Mouse (Mus musculus): Measurements from ENCODE around the gene Sept14. TPM values are rescaled to one million over a fixed set of nuclear protein-coding genes. Genes with fewer than 3 reads are reported as not detected.

Gene Sept14
- polyA plus RNA-seq, 1 experiment from 2014 or later = not detected

DNA sequence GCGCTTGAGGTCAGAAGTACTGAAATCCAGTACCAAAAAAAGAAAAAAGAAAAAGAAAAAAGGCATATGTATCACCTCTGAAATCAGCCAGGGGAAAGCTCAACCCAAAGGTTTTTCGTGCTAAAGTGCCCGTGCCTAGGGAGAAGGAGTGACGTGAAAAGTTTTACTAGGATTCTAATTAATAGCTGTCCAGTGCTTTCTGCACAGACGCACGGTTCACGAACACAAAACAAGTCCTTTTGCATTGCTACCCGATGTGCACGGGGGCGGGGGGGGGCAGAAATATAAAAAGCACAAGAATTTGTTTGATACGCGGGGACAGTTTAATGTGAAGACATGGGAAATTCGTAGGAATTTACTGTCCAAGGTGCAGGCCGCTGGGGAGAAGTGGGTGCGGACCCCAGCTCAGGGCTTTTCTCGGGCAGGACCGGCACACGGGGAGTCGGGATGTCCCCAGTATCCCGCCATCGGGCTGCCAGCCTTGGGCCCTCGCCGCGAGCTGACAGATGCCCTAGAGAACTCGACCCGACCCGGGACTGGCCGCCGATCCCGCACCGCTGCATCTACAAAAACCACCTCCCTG lies 38.8 kb downstream of the Sept14 start:
- H3K4me2 ChIP-seq = peak overlapping the region; percentile 75
- H3K4me3 ChIP-seq (replicated peaks) = peak overlapping the region; percentile 83
- H3K4me1 ChIP-seq (replicated peaks) = peaks cover 11% of the 10 kb centered on the region; the same call in 1 of the 2 replicates
- peak overlapping the region; percentile 80 for H3K27ac ChIP-seq
- under 1% methylated on average over 31 of the region's 31 CpGs for WGBS
- ATAC-seq (ENCODE audit: insufficient number of reproducible peaks, insufficient read depth, low FRiP score, low TSS enrichment, low read depth) = peak; percentile 31
- H3K36me3 ChIP-seq = no peaks in the 10 kb centered on the region
- H3K9me3 ChIP-seq = 0 out of 2 replicates have a peak, but pooled peaks cover 10% of the 10 kb centered on the region
- no peaks in the 10 kb centered on the region for H3K27me3 ChIP-seq
- peak overlapping the region; percentile 92 for H3K9ac ChIP-seq (replicated peaks)

- H3K27me3 ChIP-seq = no peaks in the 10 kb centered on the region
- ATAC-seq (ENCODE audit: insufficient number of reproducible peaks, insufficient read depth, low FRiP score, low TSS enrichment, low read depth) = no peak
- H3K4me2 ChIP-seq = no peak overlapping the region
- H3K9ac ChIP-seq (replicated peaks) = no peak overlapping the region
- H3K4me3 ChIP-seq (replicated peaks) = no peak overlapping the region
- 92% methylated on average over 4 of the region's 4 CpGs for WGBS
- H3K4me1 ChIP-seq (replicated peaks) = peaks cover 11% of the 10 kb centered on the region; the same call in 1 of the 2 replicates
- H3K36me3 ChIP-seq = no peaks in the 10 kb centered on the region
- H3K9me3 ChIP-seq = no peaks in the 10 kb centered on the region
- no peak overlapping the region for H3K27ac ChIP-seq
Observed at GRCm38 (mm10) chr5:129667851-129668250, 40.5 kb downstream of the Sept14 start.

DNA sequence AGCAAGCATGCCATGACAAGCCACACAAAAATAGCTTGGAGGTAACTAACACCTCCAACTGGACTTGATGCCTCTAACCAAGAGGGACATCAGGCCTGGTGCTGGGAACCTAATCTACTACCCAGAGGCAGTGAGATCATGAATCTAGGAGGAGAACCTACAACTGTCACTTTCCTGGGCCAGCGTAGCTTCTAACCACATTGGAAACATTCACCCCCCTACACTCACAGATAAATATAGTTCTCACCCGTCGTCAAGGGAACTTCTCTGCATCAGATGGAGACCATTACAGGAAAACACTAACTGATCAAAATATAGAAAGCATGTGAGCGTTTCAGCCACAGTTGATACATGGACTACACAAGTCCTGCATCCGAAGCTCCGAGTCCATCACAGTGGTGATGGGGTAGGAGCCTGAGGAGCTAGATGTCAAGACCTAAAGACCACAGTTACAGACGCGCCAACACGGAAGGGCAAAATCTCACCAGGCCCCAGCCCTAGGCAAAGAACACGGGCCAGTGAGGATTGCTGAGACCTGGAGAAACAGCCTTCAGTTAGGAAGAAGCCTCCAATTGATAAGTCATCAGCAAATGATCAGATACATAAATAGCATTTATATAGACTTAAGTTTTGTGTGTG lies 41.9 kb downstream of the Sept14 start:
- WGBS = 96% methylated on average over 10 of the region's 10 CpGs

DNA sequence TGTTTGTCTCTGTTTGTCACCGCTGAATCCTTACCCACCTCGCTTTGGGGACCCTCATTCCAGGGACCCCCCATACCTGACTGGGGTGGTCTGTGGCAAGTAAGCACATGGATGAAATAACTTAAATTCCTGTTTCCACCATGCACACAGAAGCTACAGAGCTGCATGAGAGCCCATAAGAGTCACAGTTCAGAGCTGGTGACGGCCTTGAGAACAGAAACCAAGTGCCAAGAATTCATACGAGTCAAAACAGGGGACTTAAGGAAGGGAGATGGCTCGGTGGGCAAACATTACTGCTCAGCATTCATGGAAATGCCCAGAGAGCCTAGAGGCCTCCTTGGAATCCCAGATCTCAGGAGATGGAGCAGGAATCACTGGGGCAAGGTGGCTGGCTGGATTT lies 44.2 kb downstream of the Sept14 start:
- peaks cover 9% of the 10 kb centered on the region; the same call in 1 of the 2 replicates for H3K4me1 ChIP-seq (replicated peaks)
- ATAC-seq (ENCODE audit: insufficient number of reproducible peaks, insufficient read depth, low FRiP score, low TSS enrichment, low read depth) = no peak
- 87% methylated on average over 5 of the region's 5 CpGs for WGBS
- H3K9me3 ChIP-seq = no peaks in the 10 kb centered on the region
- no peak overlapping the region for H3K4me2 ChIP-seq
- peaks cover 15% of the 10 kb centered on the region for H3K36me3 ChIP-seq
- H3K9ac ChIP-seq (replicated peaks) = no peak overlapping the region
- no peak overlapping the region for H3K4me3 ChIP-seq (replicated peaks)
- H3K27me3 ChIP-seq = no peaks in the 10 kb centered on the region
- H3K27ac ChIP-seq = no peak overlapping the region

More for the DNA sequence above, 41.9 kb downstream of the Sept14 start:
- no peaks in the 10 kb centered on the region for H3K27me3 ChIP-seq
- no peak overlapping the region for H3K4me3 ChIP-seq (replicated peaks)
- no peak overlapping the region for H3K27ac ChIP-seq
- ATAC-seq (ENCODE audit: insufficient number of reproducible peaks, insufficient read depth, low FRiP score, low TSS enrichment, low read depth) = no peak
- peaks cover 11% of the 10 kb centered on the region; the same call in 1 of the 2 replicates for H3K4me1 ChIP-seq (replicated peaks)
- no peaks in the 10 kb centered on the region for H3K36me3 ChIP-seq
- no peak overlapping the region for H3K4me2 ChIP-seq
- H3K9ac ChIP-seq (replicated peaks) = no peak overlapping the region
- no peaks in the 10 kb centered on the region for H3K9me3 ChIP-seq

GRCm38 (mm10) chr5:129657931-129658330 lies 50.4 kb downstream of the Sept14 start:
- Histone ChIP-seq H3K36me3 (peaks cover 54% of the 10 kb centered on the region), H3K4me3 (replicated peaks) (no peak overlapping the region)
- 95% methylated on average over 15 of the region's 15 CpGs for WGBS

DNA sequence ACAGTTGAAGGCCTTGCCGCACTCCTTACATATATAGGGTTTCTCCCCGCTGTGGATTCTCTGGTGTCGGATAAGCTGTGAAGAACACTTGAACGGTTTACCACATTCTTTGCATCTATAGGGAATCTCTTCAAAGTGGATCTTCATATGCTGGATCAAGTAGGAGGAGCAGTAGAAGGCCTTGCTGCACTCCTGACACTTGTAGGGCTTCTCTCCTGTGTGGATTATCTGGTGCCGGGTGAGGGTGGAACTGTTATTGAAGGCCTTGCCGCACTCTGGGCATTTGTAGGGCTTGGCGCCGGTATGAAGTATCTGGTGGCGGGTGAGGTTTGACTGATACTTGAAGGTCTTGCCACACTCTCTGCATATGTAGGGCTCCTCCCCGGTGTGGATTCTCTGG lies 51.3 kb downstream of the Sept14 start:
- no peak overlapping the region for H3K4me3 ChIP-seq (replicated peaks)
- no peak for ATAC-seq (ENCODE audit: insufficient number of reproducible peaks, insufficient read depth, low FRiP score, low TSS enrichment, low read depth)
- WGBS = 94% methylated on average over 10 of the region's 10 CpGs
- H3K27me3 ChIP-seq = no peaks in the 10 kb centered on the region
- H3K9me3 ChIP-seq = no peaks in the 10 kb centered on the region
- no peak overlapping the region for H3K27ac ChIP-seq
- no peak overlapping the region for H3K4me2 ChIP-seq
- peaks cover 54% of the 10 kb centered on the region for H3K36me3 ChIP-seq
- H3K9ac ChIP-seq (replicated peaks) = no peak overlapping the region
- no peaks in the 10 kb centered on the region for H3K4me1 ChIP-seq (replicated peaks)

More at GRCm38 (mm10) chr5:129657931-129658330, 50.4 kb downstream of the Sept14 start:
- no peak for ATAC-seq (ENCODE audit: insufficient number of reproducible peaks, insufficient read depth, low FRiP score, low TSS enrichment, low read depth)
- H3K27me3 ChIP-seq = no peaks in the 10 kb centered on the region
- H3K4me1 ChIP-seq (replicated peaks) = no peaks in the 10 kb centered on the region
- H3K4me2 ChIP-seq = no peak overlapping the region
- no peaks in the 10 kb centered on the region for H3K9me3 ChIP-seq
- no peak overlapping the region for H3K27ac ChIP-seq
- H3K9ac ChIP-seq (replicated peaks) = no peak overlapping the region

DNA sequence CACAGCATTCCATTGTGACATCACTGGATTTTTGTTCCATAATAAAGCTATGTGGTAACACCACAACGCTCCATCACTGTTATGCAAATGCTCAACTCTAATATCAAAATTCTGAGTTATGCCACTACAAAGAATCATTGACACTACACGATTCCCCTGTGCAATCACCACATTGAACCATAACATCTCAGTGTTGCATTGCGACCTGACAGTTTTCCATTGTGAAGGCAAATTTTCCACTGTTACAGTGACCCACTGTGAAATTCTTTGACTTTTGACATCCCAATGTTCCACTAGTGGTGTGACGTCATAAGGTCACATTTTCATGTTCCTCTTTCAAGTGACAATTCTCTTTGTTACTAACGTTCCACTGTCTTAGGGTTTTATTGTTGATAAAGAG lies 57.5 kb downstream of the Sept14 start:
- Histone ChIP-seq H3K4me2 (no peak overlapping the region), H3K4me1 (replicated peaks) (no peaks in the 10 kb centered on the region), H3K9me3 (no peaks in the 10 kb centered on the region), H3K9ac (replicated peaks) (no peak overlapping the region), H3K27ac (no peak overlapping the region), H3K4me3 (replicated peaks) (no peak overlapping the region), H3K27me3 (no peaks in the 10 kb centered on the region), H3K36me3 (peaks cover 7% of the 10 kb centered on the region)
- 95% methylated on average over 5 of the region's 5 CpGs for WGBS
- no peak for ATAC-seq (ENCODE audit: insufficient number of reproducible peaks, insufficient read depth, low FRiP score, low TSS enrichment, low read depth)

Other genes with a start within 250 kb of the Sept14 start
- 74.4 and 74.8 TPM in 2 replicates for gene Sfswap, start 207.3 kb downstream of the Sept14 start, polyA plus RNA-seq (2016; fragmentation: Nextera tagmentation; extraction: Ambion mirVana)
- 2.1 and 2.5 TPM in 2 replicates for gene Mmp17, start 124.3 kb downstream of the Sept14 start, polyA plus RNA-seq (2016; fragmentation: Nextera tagmentation; extraction: Ambion mirVana)
- 6.3 and 6.5 TPM in 2 replicates for gene Zfp11, start 38.4 kb downstream of the Sept14 start, polyA plus RNA-seq (2016; fragmentation: Nextera tagmentation; extraction: Ambion mirVana)
- gene Mrps17, start 7.0 kb upstream of the Sept14 start, polyA plus RNA-seq (2016; fragmentation: Nextera tagmentation; extraction: Ambion mirVana) = 178 and 186 TPM in 2 replicates
- gene Nipsnap2, start 16.6 kb upstream of the Sept14 start, polyA plus RNA-seq (2016; fragmentation: Nextera tagmentation; extraction: Ambion mirVana) = 101 and 106 TPM in 2 replicates
- gene Psph, start 78.9 kb upstream of the Sept14 start, polyA plus RNA-seq (2016; fragmentation: Nextera tagmentation; extraction: Ambion mirVana) = 28.5 and 28.6 TPM in 2 replicates
- gene Sumf2, start 138.5 kb upstream of the Sept14 start, polyA plus RNA-seq (2016; fragmentation: Nextera tagmentation; extraction: Ambion mirVana) = 67.6 and 74.2 TPM in 2 replicates
- 926 and 978 TPM in 2 replicates for gene Chchd2, start 179.0 kb upstream of the Sept14 start, polyA plus RNA-seq (2016; fragmentation: Nextera tagmentation; extraction: Ambion mirVana)
- gene Zbed5, start 187.2 kb upstream of the Sept14 start, polyA plus RNA-seq (2016; fragmentation: Nextera tagmentation; extraction: Ambion mirVana) = 10.9 and 11.9 TPM in 2 replicates
- 0.24 and 0.36 TPM in 2 replicates for gene Phkg1, start 190.0 kb upstream of the Sept14 start, polyA plus RNA-seq (2016; fragmentation: Nextera tagmentation; extraction: Ambion mirVana)
- 5.0 and 6.2 TPM in 2 replicates for gene Nupr1l, start 200.0 kb upstream of the Sept14 start, polyA plus RNA-seq (2016; fragmentation: Nextera tagmentation; extraction: Ambion mirVana)
- gene Vkorc1l1, start 233.5 kb upstream of the Sept14 start, polyA plus RNA-seq (2016; fragmentation: Nextera tagmentation; extraction: Ambion mirVana) = 35.8 and 36.7 TPM in 2 replicates